Mouse (Mus musculus) cortical plate, adult 2 months (tissue): ENCODE measurements at regions not wholly inside any gene's neighbourhood (a gene's known extent, or its start where the extent isn't known, plus 50 kb on each side); places are given as distances from the start of the nearest gene placed in this dataset.

Experiments
- CTCF ChIP-seq: fragments of 200-500 bp; IDR thresholded peaks from 2 replicates; pipeline ENCODE4 v1.5.1; 2011; ENCODE audit warnings: mild to moderate bottlenecking, control low read depth, low read length; ENCODE audit not compliant: insufficient read depth; ENCODE audit errors: extremely low read depth
- POLR2A ChIP-seq: fragments of 200-500 bp; IDR thresholded peaks from 2 replicates; pipeline ENCODE4 v1.6.1; 2011; ENCODE audit warnings: mild to moderate bottlenecking, low read length, control low read depth; ENCODE audit not compliant: insufficient read depth; ENCODE audit errors: extremely low read depth

- no peak for TF ChIP-seq CTCF
- TF ChIP-seq POLR2A, result no peak
Observed at GRCm38 (mm10) chr14:86445139-86445538, 695.9 kb downstream of the Diaph3 start.
